Mouse (Mus musculus): ENCODE data around the gene Hbs1l. TPM values are rescaled to one million over a fixed set of nuclear protein-coding genes. Genes with fewer than 3 reads are reported as not detected.
"Not testable (repeated sequence)": the region's sequence is repeated elsewhere in the genome, so short reads cannot be mapped to it uniquely, and the experiment has no call there.

The Hbs1l gene
- total RNA-seq, 2 experiments from 2014 or later, result 76.3 to 85.9 TPM

GRCm38 (mm10) chr10:21395426-21396139 lies 99.8 kb downstream of the Hbs1l start:
- 0 out of 2 replicates have a peak, but pooled peaks have one; percentile 25 for ATAC-seq (replicated peaks; ENCODE audit: low FRiP score, poor library complexity, severe bottlenecking)

GRCm38 (mm10) chr10:21398873-21399425 lies 103.2 kb downstream of the Hbs1l start:
- ATAC-seq (replicated peaks; ENCODE audit: low FRiP score, poor library complexity, severe bottlenecking), result not testable (repeated sequence)

GRCm38 (mm10) chr10:21399622-21400021 lies 103.8 kb downstream of the Hbs1l start:
- ATAC-seq (replicated peaks; ENCODE audit: low FRiP score, poor library complexity, severe bottlenecking), result no peak

- ATAC-seq (replicated peaks; ENCODE audit: low FRiP score, poor library complexity, severe bottlenecking), result no peak
These were observed 104.3 kb downstream of the Hbs1l start for GRCm38 (mm10) chr10:21400031-21400430.

- no peak for ATAC-seq (replicated peaks; ENCODE audit: low FRiP score, poor library complexity, severe bottlenecking)
These were observed 104.7 kb downstream of the Hbs1l start for GRCm38 (mm10) chr10:21400453-21400852.

- no peak for ATAC-seq (replicated peaks; ENCODE audit: low FRiP score, poor library complexity, severe bottlenecking)
These were observed 105.5 kb downstream of the Hbs1l start for GRCm38 (mm10) chr10:21401259-21401658.

- ATAC-seq (replicated peaks; ENCODE audit: low FRiP score, poor library complexity, severe bottlenecking), result no peak
These were observed 109.0 kb downstream of the Hbs1l start for GRCm38 (mm10) chr10:21404822-21405221.

GRCm38 (mm10) chr10:21405707-21406534 lies 110.1 kb downstream of the Hbs1l start:
- no peak for ATAC-seq (replicated peaks; ENCODE audit: low FRiP score, poor library complexity, severe bottlenecking)

GRCm38 (mm10) chr10:21410711-21411110 lies 114.9 kb downstream of the Hbs1l start:
- no peak for ATAC-seq (replicated peaks; ENCODE audit: low FRiP score, poor library complexity, severe bottlenecking)

- ATAC-seq (replicated peaks; ENCODE audit: low FRiP score, poor library complexity, severe bottlenecking), result no peak
These were observed 115.9 kb downstream of the Hbs1l start for GRCm38 (mm10) chr10:21411621-21412205.

- ATAC-seq (replicated peaks; ENCODE audit: low FRiP score, poor library complexity, severe bottlenecking), result no peak
These were observed 119.3 kb downstream of the Hbs1l start for GRCm38 (mm10) chr10:21415031-21415430.

GRCm38 (mm10) chr10:21416184-21416583 lies 120.4 kb downstream of the Hbs1l start:
- no peak for ATAC-seq (replicated peaks; ENCODE audit: low FRiP score, poor library complexity, severe bottlenecking)

Other genes starting within 250 kb of the Hbs1l start
- gene Myb, start 135.0 kb upstream of the Hbs1l start, total RNA-seq (2015; ENCODE audit: low replicate concordance), result 93.7 and 126 TPM in 2 replicates
- 43.9 and 54.2 TPM in 2 replicates for gene Myb, start 135.0 kb upstream of the Hbs1l start, total RNA-seq (2017; ENCODE audit: low replicate concordance)
- not detected in 2 replicates for gene Aldh8a1, start 81.3 kb downstream of the Hbs1l start, total RNA-seq (2015; ENCODE audit: low replicate concordance)
- gene Aldh8a1, start 81.3 kb downstream of the Hbs1l start, total RNA-seq (2017; ENCODE audit: low replicate concordance), result not detected in 2 replicates

Measured in erythroid progenitor cell, adult 5-6 weeks (primary cell).